Mouse (Mus musculus): ENCODE results near the gene Epc2. TPM values are rescaled to one million over a fixed set of nuclear protein-coding genes. Genes with fewer than 3 reads are reported as not detected.
A peak's percentile ranks its signal among the peaks of the same experiment; 100 is the strongest.

Epc2 gene
- polyA plus RNA-seq, 1 experiment from 2014 or later: 8.6 TPM

GRCm38 (mm10) chr2:49600021-49600681 lies 148.9 kb downstream of the Epc2 start:
- no peak overlapping the region for H3K27ac ChIP-seq (ENCODE audit: low read depth, low read length)

More at GRCm38 (mm10) chr2:49600021-49600681, 148.9 kb downstream of the Epc2 start:
- ATAC-seq: peak; percentile 63; the same call in 1 of the 2 replicates
- Histone ChIP-seq H3K36me3 (ENCODE audit: control insufficient read depth, insufficient read depth, low read length) (no peaks in the 10 kb centered on the region), H3K9ac (ENCODE audit: low read depth, low read length) (no peak overlapping the region), H3K9me3 (ENCODE audit: control insufficient read depth, low read length) (no peaks in the 10 kb centered on the region), H3K4me3 (ENCODE audit: low read length) (no peak overlapping the region), H3K27me3 (replicated peaks; ENCODE audit: control insufficient read depth, insufficient read depth, low read length) (no peaks in the 10 kb centered on the region), H3K4me1 (ENCODE audit: control insufficient read depth, insufficient read depth, low read depth, low read length) (no peaks in the 10 kb centered on the region; the same call in 1 of the 2 replicates), H3K4me2 (ENCODE audit: low read length) (no peak overlapping the region)
- WGBS: 41% methylated on average over 7 of the region's 7 CpGs

Other genes starting within 250 kb of the Epc2 start
- 168 and 173 TPM in 2 replicates for gene Kif5c, start 167.8 kb downstream of the Epc2 start, polyA plus RNA-seq (2015; fragmentation: Nextera tagmentation; extraction: Ambion mirVana)